Mouse (Mus musculus) stomach, postnatal 0 days (tissue): Measurements from ENCODE around the gene Bphl. TPM values are rescaled to one million over a fixed set of nuclear protein-coding genes. Genes with fewer than 3 reads are reported as not detected.

ENCODE experiments used
- ATAC-seq: fragments of 200-750 bp; cut with Nextera tagmentation; 2 replicates; pipeline ENCODE4 v1.8.0; 2017; ENCODE audit not compliant: low FRiP score, low TSS enrichment
- DNase-seq: peaks from one replicate; pipeline ENCODE4 v3.0.0-alpha.2; 2016; ENCODE audit warnings: low spot score
- H3K27ac ChIP-seq: fragments of 300-500 bp; sonication (generic); replicated peaks from 2 replicates; pipeline ENCODE4 v1.5.1; 2014; ENCODE audit warnings: mild to moderate bottlenecking, control low read depth
- H3K27me3 ChIP-seq: fragments of 300-500 bp; sonication (generic); 2 replicates; pipeline ENCODE4 v1.6.1; 2014; ENCODE audit warnings: low read length; ENCODE audit not compliant: control insufficient read depth, insufficient read depth
- H3K36me3 ChIP-seq: fragments of 300-500 bp; sonication (generic); 2 replicates; pipeline ENCODE4 v1.6.1; 2014; ENCODE audit warnings: low read length, mixed read lengths; ENCODE audit not compliant: control insufficient read depth, insufficient read depth
- H3K4me1 ChIP-seq: fragments of 300-500 bp; sonication (generic); replicated peaks from 2 replicates; pipeline ENCODE4 v1.6.1; 2014; ENCODE audit warnings: antibody characterized with exemption; ENCODE audit not compliant: control insufficient read depth, insufficient read depth
- H3K4me2 ChIP-seq: fragments of 300-500 bp; sonication (generic); replicated peaks from 2 replicates; pipeline ENCODE4 v1.6.1; 2014; ENCODE audit warnings: low read depth, mild to moderate bottlenecking, control low read depth, moderate library complexity
- H3K4me3 ChIP-seq: fragments of 300-500 bp; sonication (generic); 2 replicates; pipeline ENCODE4 v1.5.1; 2014; ENCODE audit warnings: low read depth, low read length, control low read depth
- H3K9ac ChIP-seq: fragments of 300-500 bp; sonication (generic); 2 replicates; pipeline ENCODE4 v1.6.1; 2014; ENCODE audit warnings: mild to moderate bottlenecking, low read length, control low read depth, mixed read lengths
- H3K9me3 ChIP-seq: fragments of 300-500 bp; sonication (generic); 2 replicates; pipeline ENCODE4 v1.6.1; 2016; ENCODE audit warnings: low read length; ENCODE audit not compliant: control insufficient read depth
- CTCF ChIP-seq: IDR thresholded peaks from 2 replicates; pipeline ENCODE4 v1.5.1; 2016; ENCODE audit warnings: antibody characterized with exemption, low read depth, mild to moderate bottlenecking, moderate library complexity
- EP300 ChIP-seq: optimal IDR thresholded peaks from 2 replicates; pipeline ENCODE3; 2016; ENCODE audit warnings: antibody characterized with exemption
- WGBS: fragments of 180-500 bp; shearing (Covaris S2); extraction: QIAGEN DNeasy Blood & Tissue Kit; methylation state at CpG from one replicate; pipeline ENCODE4 v1.1.7; 2014; 5-methylcytosine and 5-hydroxymethylcytosine counted together
- polyA plus RNA-seq: library from polyadenylated mRNA; unstranded; fragments of >200 nt; fragmentation: Nextera tagmentation; extraction: Ambion mirVana; gene quantifications from 2 replicates; pipeline ENCODE4 v1.2.1, GENCODE M21; 2015

Bphl gene
- polyA plus RNA-seq, 1 experiment from 2014 or later: 37.2 TPM

- Histone ChIP-seq H3K4me1 (no peaks in the 10 kb centered on the region), H3K27me3 (no peaks in the 10 kb centered on the region), H3K4me2 (no peak overlapping the region), H3K9ac (no peak overlapping the region), H3K36me3 (no peaks in the 10 kb centered on the region), H3K9me3 (no peaks in the 10 kb centered on the region), H3K4me3 (no peak overlapping the region), H3K27ac (no peak overlapping the region)
- 80% methylated on average over 3 of the region's 3 CpGs for WGBS
- DNase-seq (no peak), ATAC-seq (no peak)
- TF ChIP-seq CTCF: no peak
- TF ChIP-seq EP300: no peak
These were observed 75.7 kb downstream of the Bphl start for GRCm38 (mm10) chr13:34113086-34113485.

- ATAC-seq (no peak), DNase-seq (no peak)
- H3K27me3 ChIP-seq: no peaks in the 10 kb centered on the region
- 83% methylated on average over 4 of the region's 4 CpGs for WGBS
- TF ChIP-seq CTCF: no peak
- no peak for TF ChIP-seq EP300
- no peaks in the 10 kb centered on the region for H3K9me3 ChIP-seq
- no peaks in the 10 kb centered on the region for H3K36me3 ChIP-seq
- H3K4me2 ChIP-seq: no peak overlapping the region
- H3K4me1 ChIP-seq: no peaks in the 10 kb centered on the region
- no peak overlapping the region for H3K9ac ChIP-seq
- no peak overlapping the region for H3K27ac ChIP-seq
- no peak overlapping the region for H3K4me3 ChIP-seq
These were observed 77.3 kb downstream of the Bphl start for GRCm38 (mm10) chr13:34114654-34115053.

GRCm38 (mm10) chr13:34116508-34116907, 79.1 kb downstream of the Bphl start:
- H3K4me1 ChIP-seq: no peaks in the 10 kb centered on the region
- DNase-seq (no peak), ATAC-seq (no peak)
- H3K9me3 ChIP-seq: no peaks in the 10 kb centered on the region
- H3K4me2 ChIP-seq: no peak overlapping the region
- H3K27me3 ChIP-seq: no peaks in the 10 kb centered on the region
- no peak overlapping the region for H3K4me3 ChIP-seq
- H3K9ac ChIP-seq: no peak overlapping the region
- WGBS: 71% methylated on average over 6 of the region's 6 CpGs
- no peak overlapping the region for H3K27ac ChIP-seq
- no peaks in the 10 kb centered on the region for H3K36me3 ChIP-seq
- TF ChIP-seq EP300 (no peak), CTCF (no peak)

GRCm38 (mm10) chr13:34118816-34119215, 81.4 kb downstream of the Bphl start:
- Histone ChIP-seq H3K4me3 (no peak overlapping the region), H3K4me1 (no peaks in the 10 kb centered on the region), H3K27me3 (no peaks in the 10 kb centered on the region), H3K36me3 (no peaks in the 10 kb centered on the region), H3K9me3 (no peaks in the 10 kb centered on the region), H3K27ac (no peak overlapping the region), H3K9ac (no peak overlapping the region), H3K4me2 (no peak overlapping the region)
- 79% methylated on average over 4 of the region's 4 CpGs for WGBS
- TF ChIP-seq CTCF (no peak), EP300 (no peak)
- ATAC-seq (no peak), DNase-seq (no peak)

GRCm38 (mm10) chr13:34119406-34119805, 82.0 kb downstream of the Bphl start:
- Histone ChIP-seq H3K9ac (no peak overlapping the region), H3K36me3 (no peaks in the 10 kb centered on the region), H3K27me3 (no peaks in the 10 kb centered on the region), H3K4me3 (no peak overlapping the region), H3K4me1 (no peaks in the 10 kb centered on the region), H3K9me3 (no peaks in the 10 kb centered on the region), H3K4me2 (no peak overlapping the region), H3K27ac (no peak overlapping the region)
- no peak for ATAC-seq
- 21% methylated on average over 4 of the region's 4 CpGs for WGBS
- no peak for DNase-seq
- TF ChIP-seq EP300: no peak
- TF ChIP-seq CTCF: no peak

- no peak for ATAC-seq
- 100% methylated on average over 2 of the region's 2 CpGs for WGBS
- Histone ChIP-seq H3K27ac (no peak overlapping the region), H3K4me3 (no peak overlapping the region), H3K4me1 (no peaks in the 10 kb centered on the region), H3K36me3 (no peaks in the 10 kb centered on the region), H3K4me2 (no peak overlapping the region), H3K27me3 (no peaks in the 10 kb centered on the region), H3K9ac (no peak overlapping the region), H3K9me3 (no peaks in the 10 kb centered on the region)
- TF ChIP-seq EP300 (no peak), CTCF (no peak)
- DNase-seq: no peak
These were observed 83.1 kb downstream of the Bphl start for GRCm38 (mm10) chr13:34120536-34120935.

Other genes with a start within 250 kb of the Bphl start
- not detected in 2 replicates for gene Serpinb6e, start 194.2 kb upstream of the Bphl start, polyA plus RNA-seq
- gene Serpinb6c, start 131.9 kb upstream of the Bphl start, polyA plus RNA-seq: 0.15 and 0.21 TPM in 2 replicates
- gene Nqo2, start 72.9 kb upstream of the Bphl start, polyA plus RNA-seq: 13.9 and 14.1 TPM in 2 replicates
- 13.2 and 13.5 TPM in 2 replicates for gene Ripk1, start 35.2 kb upstream of the Bphl start, polyA plus RNA-seq
- gene Serpinb6a, start 34.8 kb upstream of the Bphl start, polyA plus RNA-seq: 82.7 and 83.1 TPM in 2 replicates
- 187 and 196 TPM in 2 replicates for gene Tubb2a, start 40.4 kb downstream of the Bphl start, polyA plus RNA-seq
- 13.4 and 14.6 TPM in 2 replicates for gene Tubb2b, start 92.9 kb downstream of the Bphl start, polyA plus RNA-seq
- 60.9 and 71.1 TPM in 2 replicates for gene Psmg4, start 125.4 kb downstream of the Bphl start, polyA plus RNA-seq